Mouse (Mus musculus) embryonic fibroblast, embryonic 13.5 days (primary cell): ENCODE measurements around the gene Plcd1.

Experiments
- CTCF ChIP-seq: IDR thresholded peaks from 2 replicates; pipeline ENCODE4 v1.5.1; 2011; ENCODE audit warnings: mild to moderate bottlenecking, control low read depth, low read length, moderate library complexity, borderline replicate concordance; ENCODE audit not compliant: insufficient read depth
- POLR2A ChIP-seq: IDR thresholded peaks from 2 replicates; pipeline ENCODE4 v1.6.1; 2011; ENCODE audit warnings: low read depth, mild to moderate bottlenecking, control low read depth, low read length, moderate library complexity

GRCm38 (mm10) chr9:119063036-119063644, 30.2 kb downstream of the Plcd1 start:
- TF ChIP-seq POLR2A (no peak), CTCF (no peak)
